Mouse (Mus musculus) limb, embryonic 15.5 days (tissue): ENCODE data around the gene 1190007I07Rik. TPM values are rescaled to one million over a fixed set of nuclear protein-coding genes. Genes with fewer than 3 reads are reported as not detected.
A peak's percentile ranks its signal among the peaks of the same experiment; 100 is the strongest.
"Not testable (repeated sequence)": the region's sequence is repeated elsewhere in the genome, so short reads cannot be mapped to it uniquely, and the experiment has no call there.

Experiments used
- ATAC-seq: fragments of 200-750 bp; cut with Nextera tagmentation; 2 replicates; pipeline ENCODE4 v1.8.0; 2017; ENCODE audit warnings: low read depth, moderate TSS enrichment; ENCODE audit not compliant: insufficient number of reproducible peaks, low FRiP score, low TSS enrichment
- H3K27ac ChIP-seq: fragments of 300-500 bp; sonication (generic); 2 replicates; pipeline ENCODE4 v1.5.1; 2015; ENCODE audit warnings: moderate library complexity, mild to moderate bottlenecking, inconsistent platforms
- H3K27me3 ChIP-seq: fragments of 300-500 bp; sonication (generic); 2 replicates; pipeline ENCODE4 v1.6.1; 2015; ENCODE audit warnings: inconsistent platforms
- H3K36me3 ChIP-seq: fragments of 300-500 bp; sonication (generic); 2 replicates; pipeline ENCODE4 v1.6.1; 2015; ENCODE audit warnings: inconsistent platforms
- H3K4me1 ChIP-seq: fragments of 300-500 bp; sonication (generic); 2 replicates; pipeline ENCODE4 v1.6.1; 2015; ENCODE audit warnings: inconsistent platforms
- H3K4me2 ChIP-seq: fragments of 300-500 bp; sonication (generic); 2 replicates; pipeline ENCODE4 v1.6.1; 2015; ENCODE audit warnings: mild to moderate bottlenecking, inconsistent platforms
- H3K4me3 ChIP-seq: fragments of 300-500 bp; sonication (generic); 2 replicates; pipeline ENCODE4 v1.5.1; 2015; ENCODE audit warnings: mild to moderate bottlenecking, inconsistent platforms
- H3K9ac ChIP-seq: fragments of 300-500 bp; sonication (generic); 2 replicates; pipeline ENCODE4 v1.6.1; 2015; ENCODE audit warnings: inconsistent platforms
- H3K9me3 ChIP-seq: fragments of 300-500 bp; sonication (generic); 2 replicates; pipeline ENCODE4 v1.6.1; 2016; ENCODE audit warnings: inconsistent platforms
- WGBS: fragments of 180-500 bp; shearing (Covaris S2); methylation state at CpG from one replicate; pipeline ENCODE4 v1.1.7; 2015; 5-methylcytosine and 5-hydroxymethylcytosine counted together
- polyA plus RNA-seq: library from polyadenylated mRNA; unstranded; fragments of >200 nt; fragmentation: Nextera tagmentation; extraction: Ambion mirVana; gene quantifications from 2 replicates; pipeline ENCODE4 v1.2.1, GENCODE M21; 2015

1190007I07Rik gene
- polyA plus RNA-seq, 1 experiment from 2014 or later, result 36.2 TPM

GRCm38 (mm10) chr10:82623553-82623932 lies 515 bp upstream of the 1190007I07Rik start:
- not testable (repeated sequence) for ATAC-seq, H3K27me3 ChIP-seq, H3K9me3 ChIP-seq, H3K4me1 ChIP-seq, H3K36me3 ChIP-seq
- Histone ChIP-seq H3K4me3 (peak overlapping the region; percentile 79), H3K9ac (peak overlapping the region; percentile 84), H3K27ac (peak overlapping the region; percentile 89), H3K4me2 (peak overlapping the region; percentile 54)
- WGBS, result 4% methylated on average over 2 of the region's 2 CpGs

GRCm38 (mm10) chr10:82622235-82622634 lies 793 bp downstream of the 1190007I07Rik start:
- peaks cover 5% of the 10 kb centered on the region; the same call in 1 of the 2 replicates for H3K4me1 ChIP-seq
- H3K4me3 ChIP-seq, result peak overlapping the region; percentile 79
- H3K9ac ChIP-seq, result peak overlapping the region; percentile 84
- H3K36me3 ChIP-seq, result peaks cover 2% of the 10 kb centered on the region; the same call in 1 of the 2 replicates
- no peak overlapping the region for H3K27ac ChIP-seq
- H3K27me3 ChIP-seq, result no peaks in the 10 kb centered on the region
- H3K9me3 ChIP-seq, result no peaks in the 10 kb centered on the region
- no peak for ATAC-seq
- H3K4me2 ChIP-seq, result peak overlapping the region; percentile 54
- 26% methylated on average over 9 of the region's 9 CpGs for WGBS

GRCm38 (mm10) chr10:82594421-82594820 lies 28.6 kb downstream of the 1190007I07Rik start:
- ATAC-seq, H3K9ac ChIP-seq, H3K9me3 ChIP-seq, H3K4me1 ChIP-seq, H3K4me3 ChIP-seq, H3K36me3 ChIP-seq, H3K27me3 ChIP-seq, H3K4me2 ChIP-seq, H3K27ac ChIP-seq: not testable (repeated sequence)
- WGBS, result 67% methylated on average over 4 of the region's 4 CpGs

GRCm38 (mm10) chr10:82589673-82590072 lies 33.4 kb downstream of the 1190007I07Rik start:
- H3K9me3 ChIP-seq, H3K27ac ChIP-seq, H3K9ac ChIP-seq, H3K4me3 ChIP-seq, ATAC-seq, H3K36me3 ChIP-seq, H3K4me2 ChIP-seq, H3K4me1 ChIP-seq, H3K27me3 ChIP-seq: not testable (repeated sequence)
- 83% methylated on average over 9 of the region's 9 CpGs for WGBS

- 92% methylated on average over 11 of the region's 11 CpGs for WGBS
- not testable (repeated sequence) for H3K4me3 ChIP-seq, H3K27me3 ChIP-seq, H3K4me2 ChIP-seq, H3K9ac ChIP-seq, H3K4me1 ChIP-seq, ATAC-seq, H3K36me3 ChIP-seq, H3K9me3 ChIP-seq, H3K27ac ChIP-seq
Measured at GRCm38 (mm10) chr10:82571091-82571490, 51.9 kb downstream of the 1190007I07Rik start.

Other genes with a start within 250 kb of the 1190007I07Rik start
- gene Gm1553, start 130.6 kb downstream of the 1190007I07Rik start, polyA plus RNA-seq, result not detected in 2 replicates
- gene Tdg, start 6.6 kb upstream of the 1190007I07Rik start, polyA plus RNA-seq, result 105 and 108 TPM in 2 replicates
- 23.6 and 24.7 TPM in 2 replicates for gene Glt8d2, start 67.4 kb upstream of the 1190007I07Rik start, polyA plus RNA-seq
- 45.1 and 51.0 TPM in 2 replicates for gene Hcfc2, start 72.9 kb upstream of the 1190007I07Rik start, polyA plus RNA-seq
- 39.5 and 43.5 TPM in 2 replicates for gene Nfyb, start 140.9 kb upstream of the 1190007I07Rik start, polyA plus RNA-seq
- gene Txnrd1, start 210.7 kb upstream of the 1190007I07Rik start, polyA plus RNA-seq, result 61.1 and 68.8 TPM in 2 replicates
- gene Eid3, start 243.4 kb upstream of the 1190007I07Rik start, polyA plus RNA-seq, result 0.12 TPM in 1 of 2 replicates, not detected in the other